Mouse (Mus musculus): ENCODE results near the gene Tead4. TPM values are rescaled to one million over a fixed set of nuclear protein-coding genes. Genes with fewer than 3 reads are reported as not detected.

The Tead4 gene
- total RNA-seq, 2 experiments from 2014 or later, result 2.6 to 3.8 TPM

- no peak for DNase-seq (ENCODE audit: low spot score in 2 of 2)
These were observed 121.0 kb downstream of the Tead4 start for GRCm38 (mm10) chr6:128179651-128180050.

- DNase-seq (ENCODE audit: low spot score in 2 of 2), result no peak
These were observed 121.4 kb downstream of the Tead4 start for GRCm38 (mm10) chr6:128179247-128179646.

GRCm38 (mm10) chr6:128178681-128179080 lies 121.9 kb downstream of the Tead4 start:
- DNase-seq (ENCODE audit: low spot score in 2 of 2), result no peak

Other genes starting within 250 kb of the Tead4 start
- gene Tspan9, start 157.2 kb downstream of the Tead4 start, total RNA-seq (2021), result 10 to 100 TPM; 43.7 to 57.9 TPM
- 10 to 100 TPM; 22.0 to 36.4 TPM for gene Tulp3, start 55.0 kb upstream of the Tead4 start, total RNA-seq (2021)
- 10 to 100 TPM; 13.9 to 15.3 TPM for gene Rhno1, start 62.1 kb upstream of the Tead4 start, total RNA-seq (2021)
- 1 to 10 TPM; 1.8 to 1.9 TPM for gene Foxm1, start 62.1 kb upstream of the Tead4 start, total RNA-seq (2021)
- gene Tex52, start 74.6 kb upstream of the Tead4 start, total RNA-seq (2021), result not detected
- not detected for gene Gm44596, start 74.7 kb upstream of the Tead4 start, total RNA-seq (2021)
- gene Nrip2, start 98.5 kb upstream of the Tead4 start, total RNA-seq (2021), result 1 to 10 TPM; 2.0 to 2.7 TPM
- 10 to 100 TPM; 16.4 to 27.2 TPM for gene Itfg2, start 124.1 kb upstream of the Tead4 start, total RNA-seq (2021)
- gene Fkbp4, start 137.9 kb upstream of the Tead4 start, total RNA-seq (2021), result 100 to 1,000 TPM; 297 to 351 TPM
- gene Pzp, start 225.9 kb upstream of the Tead4 start, total RNA-seq (2021), result under 1 TPM in 1 of 2 experiments, not detected in 1; 0.80 TPM

All from adrenal gland, adult 18-20 months (tissue).